Mouse (Mus musculus): ENCODE data around the gene Amtn. TPM values are rescaled to one million over a fixed set of nuclear protein-coding genes. Genes with fewer than 3 reads are reported as not detected.
"Not testable (repeated sequence)": the region's sequence is repeated elsewhere in the genome, so short reads cannot be mapped to it uniquely, and the experiment has no call there.

Gene Amtn
- polyA plus RNA-seq (2015; fragmentation: Nextera tagmentation; extraction: Ambion mirVana), result 0.16 TPM in 1 of 2 replicates, not detected in the other

GRCm38 (mm10) chr5:88375808-88376207, at the start of gene Amtn:
TSS of gene Amtn (plus strand) at chr5:88376108.
- WGBS, result 74% methylated on average over 4 of the region's 4 CpGs

DNA sequence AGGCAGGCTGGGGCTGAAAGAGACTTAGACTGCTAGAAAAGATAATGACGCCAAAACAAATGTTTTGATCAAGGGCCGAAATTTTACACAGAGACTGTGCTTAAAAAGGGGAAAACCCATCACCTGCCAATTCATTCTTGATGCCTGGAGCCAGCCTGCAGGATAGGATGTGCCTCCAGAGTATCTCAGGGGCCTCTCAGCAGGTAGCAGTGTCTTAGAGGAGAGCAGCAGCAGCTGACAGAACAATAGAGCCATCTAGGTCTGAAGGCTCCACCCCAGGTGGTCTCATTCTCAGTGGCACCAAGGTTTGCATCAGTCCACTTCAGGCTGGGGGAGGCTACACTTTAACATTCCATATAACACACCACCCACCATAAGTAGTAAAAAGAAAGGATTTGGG, 27.4 kb upstream of the Amtn start:
- not testable (repeated sequence) for H3K27ac ChIP-seq (ENCODE audit: low read depth, low read length); H3K36me3 ChIP-seq (ENCODE audit: control insufficient read depth, insufficient read depth); H3K4me2 ChIP-seq (replicated peaks; ENCODE audit: low read depth); H3K4me1 ChIP-seq (replicated peaks; ENCODE audit: control insufficient read depth, insufficient read depth, low read length); ATAC-seq; H3K4me3 ChIP-seq (ENCODE audit: low read depth, low read length); H3K9ac ChIP-seq (ENCODE audit: low read depth, low read length); H3K9me3 ChIP-seq (ENCODE audit: control insufficient read depth); H3K27me3 ChIP-seq (replicated peaks; ENCODE audit: control insufficient read depth, insufficient read depth, low read length)
- WGBS, result 59% methylated on average over 2 of the region's 2 CpGs

More at GRCm38 (mm10) chr5:88375808-88376207, at the start of gene Amtn:
- no peak within 1 kb of the TSS for H3K4me3 ChIP-seq (ENCODE audit: low read depth, low read length)
- no peak within 1 kb of the TSS for H3K4me2 ChIP-seq (replicated peaks; ENCODE audit: low read depth)
- H3K27me3 ChIP-seq (replicated peaks; ENCODE audit: control insufficient read depth, insufficient read depth, low read length), result no peaks in the 10 kb centered on the region
- no peaks in the 10 kb centered on the region for H3K9me3 ChIP-seq (ENCODE audit: control insufficient read depth)
- no peaks in the 10 kb centered on the region for H3K4me1 ChIP-seq (replicated peaks; ENCODE audit: control insufficient read depth, insufficient read depth, low read length)
- ATAC-seq, result no peak
- no peak within 1 kb of the TSS for H3K9ac ChIP-seq (ENCODE audit: low read depth, low read length)
- no peak for TF ChIP-seq CTCF (IDR thresholded peaks at IDR 0.05; ENCODE audit: low read depth)
- no peak within 1 kb of the TSS for H3K27ac ChIP-seq (ENCODE audit: low read depth, low read length)
- H3K36me3 ChIP-seq (ENCODE audit: control insufficient read depth, insufficient read depth), result no peaks in the 10 kb centered on the region

GRCm38 (mm10) chr5:88364768-88365167, 11.1 kb upstream of the Amtn start:
- Histone ChIP-seq H3K27ac (ENCODE audit: low read depth, low read length) (no peak overlapping the region), H3K4me1 (replicated peaks; ENCODE audit: control insufficient read depth, insufficient read depth, low read length) (no peaks in the 10 kb centered on the region), H3K9ac (ENCODE audit: low read depth, low read length) (no peak overlapping the region), H3K4me2 (replicated peaks; ENCODE audit: low read depth) (no peak overlapping the region), H3K36me3 (ENCODE audit: control insufficient read depth, insufficient read depth) (no peaks in the 10 kb centered on the region), H3K9me3 (ENCODE audit: control insufficient read depth) (no peaks in the 10 kb centered on the region), H3K4me3 (ENCODE audit: low read depth, low read length) (no peak overlapping the region), H3K27me3 (replicated peaks; ENCODE audit: control insufficient read depth, insufficient read depth, low read length) (no peaks in the 10 kb centered on the region)
- TF ChIP-seq CTCF (IDR thresholded peaks at IDR 0.05; ENCODE audit: low read depth), result peak; percentile 80
- ATAC-seq, result no peak
- 8% methylated on average over 5 of the region's 5 CpGs for WGBS

DNA sequence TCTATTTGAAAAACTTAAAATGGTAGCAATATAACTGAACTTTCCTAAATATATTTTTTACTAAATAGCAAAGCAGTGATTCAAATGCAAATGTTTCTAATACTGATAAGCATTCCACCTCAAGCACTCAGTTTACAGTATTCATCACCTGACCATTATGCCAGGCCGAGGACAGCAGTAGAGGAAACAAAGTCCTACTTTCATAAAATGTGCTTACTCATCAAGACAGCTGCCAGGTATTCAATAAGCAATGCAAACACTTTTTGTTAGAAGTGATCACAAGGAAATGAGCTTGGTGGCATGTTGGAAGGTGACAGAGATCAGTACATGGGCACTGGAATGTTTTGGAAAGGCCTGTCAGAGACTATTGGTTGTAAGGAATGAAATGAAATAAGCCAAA, 9.0 kb upstream of the Amtn start:
- no peaks in the 10 kb centered on the region for H3K36me3 ChIP-seq (ENCODE audit: control insufficient read depth, insufficient read depth)
- no peak overlapping the region for H3K4me2 ChIP-seq (replicated peaks; ENCODE audit: low read depth)
- H3K9ac ChIP-seq (ENCODE audit: low read depth, low read length), result no peak overlapping the region
- TF ChIP-seq CTCF (IDR thresholded peaks at IDR 0.05; ENCODE audit: low read depth), result no peak
- H3K27me3 ChIP-seq (replicated peaks; ENCODE audit: control insufficient read depth, insufficient read depth, low read length), result no peaks in the 10 kb centered on the region
- no peaks in the 10 kb centered on the region for H3K4me1 ChIP-seq (replicated peaks; ENCODE audit: control insufficient read depth, insufficient read depth, low read length)
- H3K27ac ChIP-seq (ENCODE audit: low read depth, low read length), result no peak overlapping the region
- 31% methylated on average over 1 of the region's 1 CpGs for WGBS
- H3K9me3 ChIP-seq (ENCODE audit: control insufficient read depth), result no peaks in the 10 kb centered on the region
- H3K4me3 ChIP-seq (ENCODE audit: low read depth, low read length), result no peak overlapping the region
- peak; percentile 73 for ATAC-seq

DNA sequence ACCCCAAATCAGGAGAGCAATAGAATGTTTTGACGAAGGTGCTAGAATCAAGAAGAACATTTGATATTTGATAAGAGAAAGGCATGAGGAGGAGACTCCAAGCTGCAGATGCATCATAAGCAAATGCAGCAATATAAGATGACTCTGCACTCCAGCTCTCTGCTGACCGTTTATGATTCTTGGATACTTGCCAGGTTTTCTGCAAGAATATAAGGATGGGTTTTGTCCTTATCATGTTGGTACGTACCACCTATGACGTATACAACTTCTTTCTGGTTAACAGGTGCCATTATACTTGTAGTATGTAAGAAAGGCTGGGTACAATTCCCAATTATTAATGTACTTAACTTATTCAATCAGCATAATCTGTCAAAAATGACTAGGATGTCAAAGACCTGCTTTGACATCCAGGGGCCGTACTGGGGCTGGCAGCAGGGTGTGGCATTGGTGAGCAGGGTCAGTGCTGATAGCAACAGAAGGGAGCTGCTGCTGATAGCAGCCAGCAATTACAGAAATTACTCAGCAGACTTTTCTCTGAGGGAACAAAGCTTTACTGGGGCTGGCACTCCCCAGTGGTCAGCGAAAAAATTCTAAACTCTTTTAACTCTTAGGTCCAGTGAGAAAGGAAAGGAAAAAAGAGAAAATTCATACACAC, 5.2 kb upstream of the Amtn start:
- no peaks in the 10 kb centered on the region for H3K4me1 ChIP-seq (replicated peaks; ENCODE audit: control insufficient read depth, insufficient read depth, low read length)
- H3K36me3 ChIP-seq (ENCODE audit: control insufficient read depth, insufficient read depth), result no peaks in the 10 kb centered on the region
- no peak for TF ChIP-seq CTCF (IDR thresholded peaks at IDR 0.05; ENCODE audit: low read depth)
- no peak overlapping the region for H3K4me3 ChIP-seq (ENCODE audit: low read depth, low read length)
- no peaks in the 10 kb centered on the region for H3K9me3 ChIP-seq (ENCODE audit: control insufficient read depth)
- H3K9ac ChIP-seq (ENCODE audit: low read depth, low read length), result no peak overlapping the region
- no peaks in the 10 kb centered on the region for H3K27me3 ChIP-seq (replicated peaks; ENCODE audit: control insufficient read depth, insufficient read depth, low read length)
- ATAC-seq, result peak; percentile 96
- peak overlapping the region; percentile 57 for H3K27ac ChIP-seq (ENCODE audit: low read depth, low read length)
- H3K4me2 ChIP-seq (replicated peaks; ENCODE audit: low read depth), result peak overlapping the region; percentile 30; the same call in 1 of the 2 replicates
- 42% methylated on average over 6 of the region's 6 CpGs for WGBS

- TF ChIP-seq CTCF (IDR thresholded peaks at IDR 0.05; ENCODE audit: low read depth), result no peak
- H3K9ac ChIP-seq (ENCODE audit: low read depth, low read length), result no peak overlapping the region
- no peak for ATAC-seq
- no peak overlapping the region for H3K4me2 ChIP-seq (replicated peaks; ENCODE audit: low read depth)
- H3K27ac ChIP-seq (ENCODE audit: low read depth, low read length), result no peak overlapping the region
- H3K4me3 ChIP-seq (ENCODE audit: low read depth, low read length), result no peak overlapping the region
- no peaks in the 10 kb centered on the region for H3K27me3 ChIP-seq (replicated peaks; ENCODE audit: control insufficient read depth, insufficient read depth, low read length)
- no peaks in the 10 kb centered on the region for H3K36me3 ChIP-seq (ENCODE audit: control insufficient read depth, insufficient read depth)
- WGBS, result 40% methylated on average over 6 of the region's 6 CpGs
- H3K9me3 ChIP-seq (ENCODE audit: control insufficient read depth), result no peaks in the 10 kb centered on the region
- H3K4me1 ChIP-seq (replicated peaks; ENCODE audit: control insufficient read depth, insufficient read depth, low read length), result no peaks in the 10 kb centered on the region
Measured at GRCm38 (mm10) chr5:88372563-88372962, 3.3 kb upstream of the Amtn start.
